Comparison of ENCODE assay signal across 8 mouse cellular contexts in the genomic region with DNA sequence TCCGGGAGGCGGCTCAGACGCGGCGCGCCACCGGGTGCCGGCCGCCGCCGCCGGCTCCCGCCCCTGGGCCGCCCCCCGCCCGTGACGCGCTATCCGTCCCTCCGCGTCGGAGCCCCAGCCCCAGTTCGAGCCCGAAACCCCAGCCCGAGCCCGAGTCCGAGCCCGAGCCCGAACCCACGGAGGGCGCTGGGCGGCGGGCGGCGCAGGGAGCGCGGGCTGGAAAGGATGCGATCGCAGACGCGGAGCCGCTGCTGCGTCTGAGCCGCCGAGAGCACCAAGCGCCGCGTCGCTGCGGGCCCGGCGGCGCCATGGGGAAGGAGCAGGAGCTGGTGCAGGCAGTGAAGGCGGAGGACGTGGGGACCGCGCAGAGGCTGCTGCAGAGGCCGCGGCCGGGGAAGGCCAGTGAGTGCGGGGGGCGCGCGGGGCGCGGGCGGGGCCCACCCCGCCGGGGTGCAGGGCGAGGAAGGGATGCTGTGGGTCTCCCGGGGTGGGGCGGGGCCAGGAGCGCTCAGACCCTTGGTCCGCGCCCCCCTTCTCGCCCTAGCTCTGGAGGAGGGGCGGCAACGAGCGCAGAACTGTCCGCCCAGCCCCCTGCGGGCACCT. TPM values are rescaled to one million over a fixed set of nuclear protein-coding genes. Genes with fewer than 3 reads are reported as not detected.
A peak's percentile ranks its signal among the peaks of the same experiment; 100 is the strongest.
DNase-seq lines count a peak whose midpoint lies in the region; ATAC-seq and TF ChIP-seq lines count a peak whose summit lies in the region.

No protein-coding gene starts in this region.

- no peak for TF ChIP-seq CTCF in liver, postnatal 0 days (IDR thresholded peaks at IDR 0.05; ENCODE audit: low read depth)

- no peak for DNase-seq in kidney, adult 9 months
- DNase-seq in R1 (ENCODE audit: low read depth, low spot score), result peak; percentile 53
- peak; percentile 55 for DNase-seq in embryonic facial prominence, embryonic 11.5 days (ENCODE audit: low spot score)
- DNase-seq in liver, postnatal 0 days, result no peak
- DNase-seq in right cerebral cortex, postnatal 4 days, result peak; percentile 61

- H3K36me3 ChIP-seq in kidney, embryonic 16.5 days (ENCODE audit: insufficient read depth, low read length), result no peaks in the 10 kb centered on the region
- no peaks in the 10 kb centered on the region for H3K36me3 ChIP-seq in embryonic facial prominence, embryonic 11.5 days (replicated peaks; ENCODE audit: control insufficient read depth, insufficient read depth, low read depth, low read length)
- H3K36me3 ChIP-seq in hindbrain, embryonic 13.5 days, result no peaks in the 10 kb centered on the region
- no peaks in the 10 kb centered on the region for H3K36me3 ChIP-seq in liver, postnatal 0 days (replicated peaks; ENCODE audit: insufficient read depth, low read length)

- peak overlapping the region; percentile 98 for H3K4me2 ChIP-seq in kidney, embryonic 16.5 days (replicated peaks; ENCODE audit: low read depth, low read length)
- peak overlapping the region; percentile 98 for H3K4me2 ChIP-seq in embryonic facial prominence, embryonic 11.5 days (ENCODE audit: low read depth, low read length)
- peak overlapping the region; percentile 91 for H3K4me2 ChIP-seq in hindbrain, embryonic 13.5 days
- H3K4me2 ChIP-seq in liver, postnatal 0 days (ENCODE audit: low read depth, low read length), result peak overlapping the region; percentile 81

- H3K27me3 ChIP-seq in kidney, embryonic 16.5 days (ENCODE audit: insufficient read depth, low read length), result peaks cover 24% of the 10 kb centered on the region
- H3K27me3 ChIP-seq in embryonic facial prominence, embryonic 11.5 days (ENCODE audit: control insufficient read depth, insufficient read depth, low read length), result peaks cover 5% of the 10 kb centered on the region
- 0 out of 2 replicates have a peak, but pooled peaks cover 4% of the 10 kb centered on the region for H3K27me3 ChIP-seq in hindbrain, embryonic 13.5 days
- H3K27me3 ChIP-seq in liver, postnatal 0 days (ENCODE audit: insufficient read depth, low read length), result peaks cover 38% of the 10 kb centered on the region

- peak; percentile 74 for ATAC-seq in kidney, embryonic 16.5 days (ENCODE audit: low FRiP score, low TSS enrichment)
- ATAC-seq in embryonic facial prominence, embryonic 11.5 days (replicated peaks; ENCODE audit: insufficient number of reproducible peaks, low FRiP score, low TSS enrichment, low read depth), result peak; percentile 46
- peak; percentile 78 for ATAC-seq in hindbrain, embryonic 13.5 days (ENCODE audit: low FRiP score)
- ATAC-seq in liver, postnatal 0 days, result peak; percentile 56
- no peak for ATAC-seq in activated CD4-positive, CD25-positive, alpha-beta regulatory T cell, adult 4 months

- no peak for TF ChIP-seq EP300 in liver, postnatal 0 days (IDR thresholded peaks at IDR 0.05; ENCODE audit: low read depth)

- H3K9me3 ChIP-seq in kidney, embryonic 16.5 days (ENCODE audit: low read length), result no peaks in the 10 kb centered on the region
- H3K9me3 ChIP-seq in embryonic facial prominence, embryonic 11.5 days (replicated peaks; ENCODE audit: control insufficient read depth, low read length), result no peaks in the 10 kb centered on the region
- no peaks in the 10 kb centered on the region for H3K9me3 ChIP-seq in hindbrain, embryonic 13.5 days
- H3K9me3 ChIP-seq in liver, postnatal 0 days (ENCODE audit: low read length), result no peaks in the 10 kb centered on the region

- under 1% methylated on average over 61 of the region's 81 CpGs for WGBS in kidney, embryonic 16.5 days
- WGBS in embryonic facial prominence, embryonic 11.5 days, result under 1% methylated on average over 66 of the region's 81 CpGs
- WGBS in hindbrain, embryonic 13.5 days, result under 1% methylated on average over 64 of the region's 81 CpGs
- WGBS in liver, postnatal 0 days (ENCODE audit: insufficient replicate concordance), result 2% methylated on average over 61 of the region's 81 CpGs

- H3K9ac ChIP-seq in kidney, embryonic 16.5 days (replicated peaks; ENCODE audit: low read length), result peak overlapping the region; percentile 80
- peak overlapping the region; percentile 78 for H3K9ac ChIP-seq in embryonic facial prominence, embryonic 11.5 days (replicated peaks; ENCODE audit: low read length)
- H3K9ac ChIP-seq in hindbrain, embryonic 13.5 days, result peak overlapping the region; percentile 97
- H3K9ac ChIP-seq in liver, postnatal 0 days (replicated peaks), result peak overlapping the region; percentile 1; the same call in 1 of the 2 replicates

- peak overlapping the region; percentile 71 for H3K4me3 ChIP-seq in kidney, embryonic 16.5 days (ENCODE audit: low read length)
- peak overlapping the region; percentile 75 for H3K4me3 ChIP-seq in embryonic facial prominence, embryonic 11.5 days (ENCODE audit: low read depth, low read length)
- peak overlapping the region; percentile 87 for H3K4me3 ChIP-seq in hindbrain, embryonic 13.5 days
- H3K4me3 ChIP-seq in liver, postnatal 0 days (ENCODE audit: low read depth, low read length), result peak overlapping the region; percentile 57

- H3K4me1 ChIP-seq in kidney, embryonic 16.5 days (ENCODE audit: insufficient read depth, low read length), result peaks cover 8% of the 10 kb centered on the region
- peaks cover 5% of the 10 kb centered on the region for H3K4me1 ChIP-seq in embryonic facial prominence, embryonic 11.5 days (ENCODE audit: control insufficient read depth, insufficient read depth, low read length)
- peaks cover 49% of the 10 kb centered on the region for H3K4me1 ChIP-seq in hindbrain, embryonic 13.5 days (replicated peaks)
- H3K4me1 ChIP-seq in liver, postnatal 0 days (ENCODE audit: insufficient read depth), result peaks cover 10% of the 10 kb centered on the region

- H3K27ac ChIP-seq in kidney, embryonic 16.5 days (ENCODE audit: low read length), result no peak overlapping the region
- H3K27ac ChIP-seq in embryonic facial prominence, embryonic 11.5 days (replicated peaks; ENCODE audit: low read depth, low read length), result peak overlapping the region; percentile 65
- H3K27ac ChIP-seq in hindbrain, embryonic 13.5 days, result peak overlapping the region; percentile 99
- no peak overlapping the region for H3K27ac ChIP-seq in liver, postnatal 0 days (ENCODE audit: low read depth)

RNA-seq across cellular contexts. Expression of a gene that starts 0.4 kb away (rescaled TPM):
- 1.5 and 2.2 TPM in 2 replicates for polyA plus RNA-seq in kidney, embryonic 16.5 days (2015; fragmentation: Nextera tagmentation; extraction: Ambion mirVana)
- 2.6 and 2.8 TPM in 2 replicates for polyA plus RNA-seq in embryonic facial prominence, embryonic 11.5 days (2014; fragmentation: Nextera tagmentation; extraction: Ambion mirVana)
- polyA plus RNA-seq in hindbrain, embryonic 13.5 days (2015; fragmentation: Nextera tagmentation; extraction: Ambion mirVana), result 32.8 and 34.3 TPM in 2 replicates
- polyA plus RNA-seq in liver, postnatal 0 days (2015; fragmentation: Nextera tagmentation; extraction: Ambion mirVana), result not detected in 2 replicates
- polyA plus RNA-seq in activated CD4-positive, CD25-positive, alpha-beta regulatory T cell, adult 4 months (2017; shearing (Covaris generic)), result under 1 TPM; 0.10 to 0.17 TPM

RNA-seq across cellular contexts. Expression of a gene that starts 9.9 kb away (rescaled TPM):
- polyA plus RNA-seq in kidney, embryonic 16.5 days (2015; fragmentation: Nextera tagmentation; extraction: Ambion mirVana), result 39.3 and 40.2 TPM in 2 replicates
- polyA plus RNA-seq in embryonic facial prominence, embryonic 11.5 days (2014; fragmentation: Nextera tagmentation; extraction: Ambion mirVana), result 30.3 and 32.0 TPM in 2 replicates
- polyA plus RNA-seq in hindbrain, embryonic 13.5 days (2015; fragmentation: Nextera tagmentation; extraction: Ambion mirVana), result 35.5 and 36.1 TPM in 2 replicates
- 6.2 and 8.1 TPM in 2 replicates for polyA plus RNA-seq in liver, postnatal 0 days (2015; fragmentation: Nextera tagmentation; extraction: Ambion mirVana)
- polyA plus RNA-seq in activated CD4-positive, CD25-positive, alpha-beta regulatory T cell, adult 4 months (2017; shearing (Covaris generic)), result 10 to 100 TPM; 12.6 to 15.3 TPM

RNA-seq across cellular contexts. Expression of a gene that starts 15.1 kb away (rescaled TPM):
- 0.42 and 1.6 TPM in 2 replicates for polyA plus RNA-seq in kidney, embryonic 16.5 days (2015; fragmentation: Nextera tagmentation; extraction: Ambion mirVana)
- polyA plus RNA-seq in embryonic facial prominence, embryonic 11.5 days (2014; fragmentation: Nextera tagmentation; extraction: Ambion mirVana), result 0.42 TPM in 1 of 2 replicates, not detected in the other
- 0.27 and 1.2 TPM in 2 replicates for polyA plus RNA-seq in hindbrain, embryonic 13.5 days (2015; fragmentation: Nextera tagmentation; extraction: Ambion mirVana)
- polyA plus RNA-seq in liver, postnatal 0 days (2015; fragmentation: Nextera tagmentation; extraction: Ambion mirVana), result not detected in 2 replicates
- not detected for polyA plus RNA-seq in activated CD4-positive, CD25-positive, alpha-beta regulatory T cell, adult 4 months (2017; shearing (Covaris generic))

RNA-seq across cellular contexts. Expression of a gene that starts 18.6 kb away (rescaled TPM):
- polyA plus RNA-seq in kidney, embryonic 16.5 days (2015; fragmentation: Nextera tagmentation; extraction: Ambion mirVana), result 55.5 and 55.6 TPM in 2 replicates
- polyA plus RNA-seq in embryonic facial prominence, embryonic 11.5 days (2014; fragmentation: Nextera tagmentation; extraction: Ambion mirVana), result 53.7 and 54.9 TPM in 2 replicates
- polyA plus RNA-seq in hindbrain, embryonic 13.5 days (2015; fragmentation: Nextera tagmentation; extraction: Ambion mirVana), result 55.4 and 56.9 TPM in 2 replicates
- 35.6 and 40.9 TPM in 2 replicates for polyA plus RNA-seq in liver, postnatal 0 days (2015; fragmentation: Nextera tagmentation; extraction: Ambion mirVana)
- 1 to 10 TPM; 3.3 to 6.2 TPM for polyA plus RNA-seq in activated CD4-positive, CD25-positive, alpha-beta regulatory T cell, adult 4 months (2017; shearing (Covaris generic))

RNA-seq across cellular contexts. Expression of a gene that starts 18.6 kb away (rescaled TPM):
- polyA plus RNA-seq in kidney, embryonic 16.5 days (2015; fragmentation: Nextera tagmentation; extraction: Ambion mirVana), result 38.1 TPM in 2 replicates
- 10.3 and 11.1 TPM in 2 replicates for polyA plus RNA-seq in embryonic facial prominence, embryonic 11.5 days (2014; fragmentation: Nextera tagmentation; extraction: Ambion mirVana)
- polyA plus RNA-seq in hindbrain, embryonic 13.5 days (2015; fragmentation: Nextera tagmentation; extraction: Ambion mirVana), result 41.9 and 43.5 TPM in 2 replicates
- 4.5 and 6.4 TPM in 2 replicates for polyA plus RNA-seq in liver, postnatal 0 days (2015; fragmentation: Nextera tagmentation; extraction: Ambion mirVana)
- 10 to 100 TPM; 22.6 to 37.5 TPM for polyA plus RNA-seq in activated CD4-positive, CD25-positive, alpha-beta regulatory T cell, adult 4 months (2017; shearing (Covaris generic))

Comparison
In these comparisons a context has a peak if more than half of its experiments do, and no peak if none do; other contexts are left out.
1. H3K27ac ChIP-seq: peak in embryonic facial prominence, embryonic 11.5 days (single experiment) and hindbrain, embryonic 13.5 days (single experiment); none in kidney, embryonic 16.5 days (single experiment) and liver, postnatal 0 days (single experiment).
2. H3K9ac ChIP-seq: peak in every context shown above with its lines; median percentile 97 in hindbrain, embryonic 13.5 days; 80 in kidney, embryonic 16.5 days; 78 in embryonic facial prominence, embryonic 11.5 days; 1 in liver, postnatal 0 days.
3. DNase-seq: peak in R1 (single experiment), embryonic facial prominence, embryonic 11.5 days (single experiment) and right cerebral cortex, postnatal 4 days (single experiment); none in kidney, adult 9 months (single experiment) and liver, postnatal 0 days (single experiment).
4. Peak in every context shown above with its lines, with median percentiles within 50 percentile points of each other: H3K4me2 ChIP-seq and H3K4me3 ChIP-seq.